Mouse (Mus musculus): ENCODE data around the gene Heatr3. TPM values are rescaled to one million over a fixed set of nuclear protein-coding genes. Genes with fewer than 3 reads are reported as not detected.

Heatr3 gene
- total and polyA plus RNA-seq, 3 experiments, result 46.6 to 126 (median 92.6) TPM

DNA sequence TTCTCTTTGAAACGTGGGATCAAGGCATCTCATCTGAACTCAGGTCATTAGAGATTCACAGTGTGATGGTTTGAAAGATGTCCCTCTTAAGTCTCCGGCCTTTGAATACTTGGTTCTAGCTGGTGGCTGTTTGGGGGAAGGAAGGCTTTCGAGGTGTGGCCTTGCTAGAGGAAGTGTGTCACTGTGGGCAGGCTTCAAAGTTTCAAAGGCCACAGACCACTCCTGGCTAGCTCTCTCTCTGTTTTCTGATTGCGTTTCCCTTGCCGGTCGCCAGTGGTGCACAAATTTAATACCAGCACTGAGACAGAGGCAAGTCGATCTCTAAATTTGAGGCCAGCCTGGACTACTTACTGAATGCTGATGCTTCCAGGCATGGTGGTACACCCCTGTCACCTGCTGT, 37.6 kb downstream of the Heatr3 start:
- no peak overlapping the region for H3K4me2 ChIP-seq (ENCODE audit: insufficient read depth, low read depth, poor library complexity, severe bottlenecking)
- H3K27me3 ChIP-seq (replicated peaks), result no peaks in the 10 kb centered on the region
- no peak for TF ChIP-seq USF1 (IDR thresholded peaks at IDR 0.05; ENCODE audit: low read depth, low read length)
- no peak for TF ChIP-seq TCF12 (IDR thresholded peaks at IDR 0.05; ENCODE audit: low read depth, low read length)
- TF ChIP-seq IRF4 (IDR thresholded peaks at IDR 0.05; ENCODE audit: low read depth, low read length), result no peak
- TF ChIP-seq CTCF (conservative IDR thresholded peaks at IDR 0.05 in 1 of 2, IDR thresholded peaks at IDR 0.05 in 1 of 2; ENCODE audit: low read depth in 2 of 2, low read length in 2 of 2), result no peak
- no peak for TF ChIP-seq ETS1 (conservative IDR thresholded peaks at IDR 0.05; ENCODE audit: low read depth, low read length)
- no peak for TF ChIP-seq BHLHE40 (IDR thresholded peaks at IDR 0.05; ENCODE audit: low read depth, low read length)
- TF ChIP-seq HCFC1 (IDR thresholded peaks at IDR 0.05; ENCODE audit: low read depth, low read length), result no peak
- no peak for TF ChIP-seq RAD21 (IDR thresholded peaks at IDR 0.05; ENCODE audit: low read depth, low read length)
- TF ChIP-seq NRF1 (IDR thresholded peaks at IDR 0.05; ENCODE audit: low read depth, low read length), result no peak
- TF ChIP-seq E2F4 (IDR thresholded peaks at IDR 0.05; ENCODE audit: insufficient replicate concordance, low read depth, low read length), result no peak
- no peak for TF ChIP-seq UBTF (IDR thresholded peaks at IDR 0.05; ENCODE audit: low read depth, low read length)
- TF ChIP-seq JUN (IDR thresholded peaks at IDR 0.05; ENCODE audit: insufficient read depth, low read depth, low read length), result no peak
- H3K4me1 ChIP-seq (ENCODE audit: control insufficient read depth in 1 of 2, insufficient read depth in 2 of 2), result peaks cover 0 to 4% of the 10 kb centered on the region in 2 experiments; a peak in 1 of 4 replicates
- dilution Hi-C loops (cut with MboI; ENCODE audit: extremely low pct_ligation_motif_present, extremely low pct_unique_long_range_greater_than_20kb, low sequenced_read_pairs) (no loop called here), in situ Hi-C loops (cut with MboI; ENCODE audit: low pct_ligation_motif_present, low pct_unique_long_range_greater_than_20kb, low sequenced_read_pairs) (no loop called here)
- H3K4me3 ChIP-seq (replicated peaks in 1 of 3; ENCODE audit: low read depth in 2 of 3, low read length in 2 of 3, poor library complexity in 1 of 3), result no peak overlapping the region
- H3K79me2 ChIP-seq (replicated peaks; ENCODE audit: control insufficient read depth, extremely low read depth, insufficient read depth, poor library complexity, severe bottlenecking), result no peaks in the 10 kb centered on the region
- no peaks in the 10 kb centered on the region for H3K9me3 ChIP-seq (replicated peaks; ENCODE audit: low read length)
- no peak for DNase-seq (ENCODE audit: extremely low read depth)
- H3K9ac ChIP-seq (ENCODE audit: insufficient read depth, low read depth), result no peak overlapping the region
- peaks cover 14 to 46% of the 10 kb centered on the region in 2 experiments for H3K36me3 ChIP-seq (replicated peaks in 1 of 2; ENCODE audit: control insufficient read depth in 1 of 2, insufficient read depth in 1 of 2, low read length in 1 of 2)
- H3K27ac ChIP-seq (ENCODE audit: insufficient read depth, low read depth), result no peak overlapping the region

- dilution Hi-C loops (cut with MboI; ENCODE audit: extremely low pct_ligation_motif_present, extremely low pct_unique_long_range_greater_than_20kb, low sequenced_read_pairs), result no loop called here
- in situ Hi-C loops (cut with MboI; ENCODE audit: low pct_ligation_motif_present, low pct_unique_long_range_greater_than_20kb, low sequenced_read_pairs), result no loop called here
- TF ChIP-seq POLR2A (IDR thresholded peaks at IDR 0.05; ENCODE audit: low read depth, low read length), result 0 out of 2 replicates have a peak, but pooled peaks have one; percentile 23
- TF ChIP-seq BHLHE40 (IDR thresholded peaks at IDR 0.05; ENCODE audit: low read depth, low read length), result no peak
Measured at GRCm38 (mm10) chr8:88177291-88177690, 39.6 kb downstream of the Heatr3 start.

GRCm38 (mm10) chr8:88183121-88183520, 45.5 kb downstream of the Heatr3 start:
- dilution Hi-C loops (cut with MboI; ENCODE audit: extremely low pct_ligation_motif_present, extremely low pct_unique_long_range_greater_than_20kb, low sequenced_read_pairs), result no loop called here
- Histone ChIP-seq H3K9ac (ENCODE audit: insufficient read depth, low read depth) (no peak overlapping the region), H3K36me3 (replicated peaks in 1 of 2; ENCODE audit: control insufficient read depth in 1 of 2, insufficient read depth in 1 of 2, low read length in 1 of 2) (no peaks in the 10 kb centered on the region), H3K4me1 (ENCODE audit: control insufficient read depth in 1 of 2, insufficient read depth in 2 of 2) (peaks cover 0 to 4% of the 10 kb centered on the region in 2 experiments; a peak in 2 of 4 replicates), H3K79me2 (replicated peaks; ENCODE audit: control insufficient read depth, extremely low read depth, insufficient read depth, poor library complexity, severe bottlenecking) (no peaks in the 10 kb centered on the region), H3K9me3 (replicated peaks; ENCODE audit: low read length) (peaks cover 2% of the 10 kb centered on the region), H3K4me3 (replicated peaks in 1 of 3; ENCODE audit: low read depth in 2 of 3, low read length in 2 of 3, poor library complexity in 1 of 3) (no peak overlapping the region), H3K27me3 (replicated peaks) (no peaks in the 10 kb centered on the region), H3K27ac (ENCODE audit: insufficient read depth, low read depth) (no peak overlapping the region), H3K4me2 (ENCODE audit: insufficient read depth, low read depth, poor library complexity, severe bottlenecking) (no peak overlapping the region)
- in situ Hi-C loops (cut with MboI; ENCODE audit: low pct_ligation_motif_present, low pct_unique_long_range_greater_than_20kb, low sequenced_read_pairs), result no loop called here
- no peak for TF ChIP-seq CHD1 (IDR thresholded peaks at IDR 0.05; ENCODE audit: low read depth, low read length)
- no peak for TF ChIP-seq JUN (IDR thresholded peaks at IDR 0.05; ENCODE audit: insufficient read depth, low read depth, low read length)
- no peak for DNase-seq (ENCODE audit: extremely low read depth)

More at GRCm38 (mm10) chr8:88177291-88177690, 39.6 kb downstream of the Heatr3 start:
- H3K27ac ChIP-seq (ENCODE audit: insufficient read depth, low read depth), result no peak overlapping the region
- no peaks in the 10 kb centered on the region for H3K79me2 ChIP-seq (replicated peaks; ENCODE audit: control insufficient read depth, extremely low read depth, insufficient read depth, poor library complexity, severe bottlenecking)
- H3K4me3 ChIP-seq (replicated peaks in 1 of 3; ENCODE audit: low read depth in 2 of 3, low read length in 2 of 3, poor library complexity in 1 of 3), result no peak overlapping the region
- H3K9me3 ChIP-seq (replicated peaks; ENCODE audit: low read length), result peaks cover 2% of the 10 kb centered on the region
- no peaks in the 10 kb centered on the region for H3K27me3 ChIP-seq (replicated peaks)
- H3K4me1 ChIP-seq (ENCODE audit: control insufficient read depth in 1 of 2, insufficient read depth in 2 of 2), result peaks cover 0 to 4% of the 10 kb centered on the region in 2 experiments; a peak in 1 of 4 replicates
- no peak overlapping the region for H3K9ac ChIP-seq (ENCODE audit: insufficient read depth, low read depth)
- DNase-seq (ENCODE audit: extremely low read depth), result peak; percentile 38
- 0 out of 2 replicates have a peak overlapping the region, but pooled peaks have one; percentile 24 for H3K4me2 ChIP-seq (ENCODE audit: insufficient read depth, low read depth, poor library complexity, severe bottlenecking)
- H3K36me3 ChIP-seq (replicated peaks in 1 of 2; ENCODE audit: control insufficient read depth in 1 of 2, insufficient read depth in 1 of 2, low read length in 1 of 2), result peaks cover 4 to 30% of the 10 kb centered on the region in 2 experiments
